Mouse (Mus musculus) intestine, embryonic 16.5 days (tissue): ENCODE results near the gene Tspan4. TPM values are rescaled to one million over a fixed set of nuclear protein-coding genes. Genes with fewer than 3 reads are reported as not detected.

Experiments
- ATAC-seq: fragments of 200-750 bp; cut with Nextera tagmentation; 2 replicates; pipeline ENCODE4 v1.8.0; 2017; ENCODE audit warnings: moderate TSS enrichment, moderate library complexity
- H3K27ac ChIP-seq: fragments of 300-500 bp; sonication (generic); 2 replicates; pipeline ENCODE4 v1.5.1; 2014; ENCODE audit warnings: mild to moderate bottlenecking, low read length
- H3K27me3 ChIP-seq: fragments of 300-500 bp; sonication (generic); replicated peaks from 2 replicates; pipeline ENCODE4 v1.6.1; 2014; ENCODE audit warnings: low read length, control low read depth, mixed read lengths; ENCODE audit not compliant: control insufficient read depth, insufficient read depth
- H3K36me3 ChIP-seq: fragments of 300-500 bp; sonication (generic); 2 replicates; pipeline ENCODE4 v1.6.1; 2014; ENCODE audit warnings: low read length, control low read depth; ENCODE audit not compliant: control insufficient read depth, insufficient read depth
- H3K4me1 ChIP-seq: fragments of 300-500 bp; sonication (generic); 2 replicates; pipeline ENCODE4 v1.6.1; 2014; ENCODE audit warnings: low read length, control low read depth, mixed read lengths; ENCODE audit not compliant: control insufficient read depth, insufficient read depth
- H3K4me2 ChIP-seq: fragments of 300-500 bp; sonication (generic); 2 replicates; pipeline ENCODE4 v1.6.1; 2014; ENCODE audit warnings: low read depth, low read length, control low read depth
- H3K4me3 ChIP-seq: fragments of 300-500 bp; sonication (generic); 2 replicates; pipeline ENCODE4 v1.5.1; 2014; ENCODE audit warnings: mild to moderate bottlenecking, low read length
- H3K9ac ChIP-seq: fragments of 300-500 bp; sonication (generic); 2 replicates; pipeline ENCODE4 v1.6.1; 2014; ENCODE audit warnings: low read depth, low read length
- H3K9me3 ChIP-seq: fragments of 300-500 bp; sonication (generic); 2 replicates; pipeline ENCODE4 v1.6.1; 2016; ENCODE audit warnings: low read length, control low read depth; ENCODE audit not compliant: control insufficient read depth
- WGBS: fragments of 180-500 bp; shearing (Covaris S2); extraction: QIAGEN DNeasy Blood & Tissue Kit; methylation state at CpG from one replicate; pipeline ENCODE4 v1.1.7; 2014; 5-methylcytosine and 5-hydroxymethylcytosine counted together
- polyA plus RNA-seq: library from polyadenylated mRNA; unstranded; fragments of >200 nt; fragmentation: Nextera tagmentation; extraction: Ambion mirVana; gene quantifications from 2 replicates; pipeline ENCODE4 v1.2.1, GENCODE M21; 2015

Gene Tspan4
- polyA plus RNA-seq, 1 experiment from 2014 or later = 59.2 TPM

DNA sequence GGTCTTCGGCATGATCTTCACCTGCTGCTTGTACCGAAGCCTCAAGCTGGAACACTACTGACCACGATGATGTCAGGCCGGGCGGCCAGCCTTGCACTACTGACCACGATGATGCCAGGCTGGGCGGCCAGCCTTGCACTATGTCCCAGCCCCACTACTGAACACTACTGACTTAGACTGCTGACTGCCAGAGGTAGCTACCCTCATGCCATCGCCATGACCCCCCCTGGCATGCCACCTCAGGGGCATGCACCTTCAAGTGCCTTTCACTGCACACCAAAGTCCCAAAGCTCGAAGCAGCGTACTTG is 4.4 kb upstream of the Tspan4 start:
- Histone ChIP-seq H3K9ac (no peak overlapping the region), H3K4me3 (no peak overlapping the region), H3K4me2 (no peak overlapping the region), H3K4me1 (peaks cover 34% of the 10 kb centered on the region), H3K36me3 (peaks cover 7% of the 10 kb centered on the region; the same call in 1 of the 2 replicates), H3K9me3 (no peaks in the 10 kb centered on the region), H3K27me3 (no peaks in the 10 kb centered on the region), H3K27ac (no peak overlapping the region)
- ATAC-seq = no peak
- 87% methylated on average over 10 of the region's 10 CpGs for WGBS

DNA sequence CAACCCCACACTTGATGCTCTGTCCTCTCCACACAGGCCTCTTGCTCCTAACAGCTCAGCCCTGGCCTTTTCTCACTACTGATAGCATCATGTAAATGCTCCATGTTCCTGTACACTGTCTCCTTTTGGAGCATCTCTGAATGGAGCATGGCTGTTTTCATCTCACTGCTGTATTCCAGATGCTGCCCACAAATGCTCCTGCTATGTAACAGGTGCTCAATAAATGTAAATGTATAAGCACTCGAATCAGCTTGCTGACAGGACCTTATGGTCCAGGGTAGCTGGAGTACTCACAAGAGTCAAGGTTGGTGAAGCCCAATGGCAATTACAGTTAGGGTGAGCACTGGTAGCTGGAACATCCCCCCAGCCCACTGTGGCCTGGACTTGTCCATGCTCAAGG is 3.8 kb upstream of the Tspan4 start:
- Histone ChIP-seq H3K9ac (no peak overlapping the region), H3K27me3 (no peaks in the 10 kb centered on the region), H3K4me3 (no peak overlapping the region), H3K27ac (0 out of 2 replicates have a peak overlapping the region, but pooled peaks have one; percentile 15), H3K36me3 (peaks cover 7% of the 10 kb centered on the region; the same call in 1 of the 2 replicates), H3K4me1 (peaks cover 40% of the 10 kb centered on the region), H3K4me2 (no peak overlapping the region), H3K9me3 (no peaks in the 10 kb centered on the region)
- 89% methylated on average over 1 of the region's 1 CpGs for WGBS
- no peak for ATAC-seq

DNA sequence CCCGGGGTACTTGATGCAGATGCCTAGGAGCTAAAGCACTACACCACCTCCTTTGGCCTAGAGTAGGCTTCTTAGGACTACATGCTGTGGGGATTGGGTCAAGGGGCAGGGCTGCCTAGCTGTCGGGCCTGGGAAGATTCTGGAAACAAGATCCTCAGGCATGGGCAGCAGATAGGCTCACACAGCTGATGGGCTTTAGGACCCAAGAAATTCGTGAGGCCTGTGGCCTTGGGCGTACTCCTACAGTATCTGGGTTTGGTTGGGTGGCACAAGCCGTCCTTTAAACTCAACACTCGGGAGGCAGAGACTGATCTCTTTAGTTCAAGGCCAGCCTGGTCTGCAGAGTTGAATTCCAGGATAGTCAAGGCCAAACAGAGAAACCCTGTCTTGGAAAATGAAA is 2.8 kb upstream of the Tspan4 start:
- Histone ChIP-seq H3K4me2 (no peak overlapping the region), H3K27me3 (no peaks in the 10 kb centered on the region), H3K9me3 (no peaks in the 10 kb centered on the region), H3K4me1 (peaks cover 43% of the 10 kb centered on the region), H3K4me3 (no peak overlapping the region), H3K9ac (no peak overlapping the region), H3K27ac (no peak overlapping the region), H3K36me3 (peaks cover 7% of the 10 kb centered on the region; the same call in 1 of the 2 replicates)
- 71% methylated on average over 6 of the region's 6 CpGs for WGBS
- ATAC-seq = no peak

DNA sequence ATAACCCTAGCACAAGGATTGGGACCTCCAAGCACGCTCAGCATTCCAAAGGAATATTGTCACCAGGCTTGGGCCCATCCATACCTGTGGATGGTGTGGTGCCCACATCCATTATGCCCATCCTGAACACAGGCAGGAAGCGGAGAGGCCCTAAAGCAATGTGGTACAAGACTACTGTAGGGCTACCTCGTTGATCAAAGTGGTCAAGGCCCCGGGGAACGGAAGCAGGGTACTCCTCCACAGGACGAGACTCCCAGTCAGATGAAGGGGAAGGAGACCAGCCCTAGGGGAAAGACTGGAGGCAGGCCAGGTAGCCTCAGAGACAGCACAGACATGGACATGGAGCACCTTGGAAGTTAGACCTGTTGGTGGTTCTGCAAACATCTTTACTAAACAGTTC is 2.3 kb upstream of the Tspan4 start:
- ATAC-seq = no peak
- peaks cover 7% of the 10 kb centered on the region; the same call in 1 of the 2 replicates for H3K36me3 ChIP-seq
- no peaks in the 10 kb centered on the region for H3K9me3 ChIP-seq
- H3K4me1 ChIP-seq = peaks cover 48% of the 10 kb centered on the region
- 87% methylated on average over 6 of the region's 6 CpGs for WGBS
- no peak overlapping the region for H3K27ac ChIP-seq
- H3K27me3 ChIP-seq = no peaks in the 10 kb centered on the region
- H3K4me2 ChIP-seq = no peak overlapping the region
- no peak overlapping the region for H3K9ac ChIP-seq
- no peak overlapping the region for H3K4me3 ChIP-seq

DNA sequence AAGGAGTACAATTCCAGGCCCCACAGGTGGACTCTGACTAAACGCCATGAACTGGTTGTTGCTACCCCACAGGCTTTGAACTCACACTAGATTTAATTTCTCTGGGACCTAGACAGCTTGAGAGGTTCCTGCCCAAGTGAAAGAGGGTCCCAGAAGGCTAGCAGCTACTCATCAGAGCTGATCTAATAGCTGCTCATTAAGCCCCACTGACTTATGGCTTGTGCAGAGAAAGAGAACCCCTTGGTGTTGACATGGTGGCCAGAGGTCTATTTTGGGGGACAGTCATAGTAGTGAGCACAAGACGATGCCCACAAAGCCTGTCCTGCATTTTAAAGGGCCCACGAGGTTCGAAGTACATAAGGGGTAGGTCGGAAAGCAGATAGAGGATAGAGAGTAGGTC is 880 bp upstream of the Tspan4 start:
- Histone ChIP-seq H3K4me3 (peak overlapping the region; percentile 88), H3K27ac (no peak overlapping the region), H3K9me3 (no peaks in the 10 kb centered on the region), H3K4me1 (peaks cover 45% of the 10 kb centered on the region), H3K4me2 (peak overlapping the region; percentile 93), H3K36me3 (peaks cover 7% of the 10 kb centered on the region; the same call in 1 of the 2 replicates), H3K9ac (peak overlapping the region; percentile 90), H3K27me3 (no peaks in the 10 kb centered on the region)
- WGBS = 7% methylated on average over 5 of the region's 5 CpGs
- no peak for ATAC-seq

DNA sequence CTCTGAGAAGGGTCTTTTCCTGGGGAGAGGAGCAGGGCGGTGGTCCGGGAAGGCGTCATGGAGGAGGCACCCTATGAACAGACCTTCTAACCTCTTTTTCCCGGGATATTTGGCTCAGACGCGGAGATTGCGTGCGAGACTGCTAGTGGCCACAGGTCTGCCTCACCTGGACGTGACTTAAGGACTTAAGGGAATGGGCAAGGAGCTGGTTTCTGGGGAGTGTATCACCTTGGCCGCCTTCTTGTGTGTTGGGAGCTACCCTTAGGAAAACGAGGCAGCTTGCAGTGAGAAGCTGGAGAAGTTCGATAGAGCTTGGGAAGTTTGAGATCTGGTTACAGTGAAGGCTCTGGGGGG is 742 bp downstream of the Tspan4 start:
- no peaks in the 10 kb centered on the region for H3K9me3 ChIP-seq
- no peaks in the 10 kb centered on the region for H3K27me3 ChIP-seq
- peak overlapping the region; percentile 97 for H3K27ac ChIP-seq
- ATAC-seq = 0 out of 2 replicates have a peak, but pooled peaks have one; percentile 1
- peak overlapping the region; percentile 90 for H3K9ac ChIP-seq
- H3K4me3 ChIP-seq = peak overlapping the region; percentile 88
- 2% methylated on average over 12 of the region's 12 CpGs for WGBS
- peak overlapping the region; percentile 93 for H3K4me2 ChIP-seq
- peaks cover 40% of the 10 kb centered on the region for H3K4me1 ChIP-seq
- H3K36me3 ChIP-seq = 0 out of 2 replicates have a peak, but pooled peaks cover 2% of the 10 kb centered on the region

DNA sequence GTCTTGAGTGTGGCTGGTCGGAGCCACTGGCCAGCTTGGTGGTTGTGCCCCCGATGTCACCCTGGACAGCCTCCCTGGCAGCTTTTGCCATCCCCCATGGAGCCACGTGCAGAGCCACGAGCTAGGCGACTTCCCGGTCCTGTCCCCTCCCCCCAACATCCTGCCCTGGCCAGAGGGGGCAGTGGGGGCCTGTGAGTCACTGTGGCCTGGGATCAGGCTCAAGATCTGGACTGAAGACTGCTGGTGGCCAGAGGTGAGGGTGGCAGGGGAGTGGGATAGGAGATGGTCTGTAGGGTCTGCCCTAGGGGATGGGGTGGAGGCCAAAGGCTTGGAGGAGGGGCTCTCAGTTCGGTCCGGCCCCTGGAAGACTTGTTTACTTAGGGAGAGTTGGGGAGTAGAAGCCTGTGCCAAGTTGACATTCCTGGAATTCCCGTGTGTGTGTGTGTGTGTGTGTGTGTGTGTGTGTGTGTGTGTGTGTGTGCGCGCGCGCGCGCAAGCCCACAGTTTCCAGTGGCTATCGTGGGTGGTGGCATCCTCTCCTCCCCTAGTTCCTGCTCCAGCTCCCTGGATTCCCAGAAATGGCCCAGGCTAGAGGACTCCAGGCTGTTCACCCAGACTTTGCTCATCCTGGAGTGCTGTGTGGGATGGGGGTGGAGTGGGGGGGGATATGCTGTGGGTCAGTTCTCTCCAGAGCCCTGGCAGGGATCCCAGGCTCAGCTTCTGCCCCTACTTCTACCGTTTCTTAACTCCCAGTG is 1.4 kb downstream of the Tspan4 start:
- H3K4me3 ChIP-seq = peak overlapping the region; percentile 88
- peak overlapping the region; percentile 93 for H3K4me2 ChIP-seq
- no peaks in the 10 kb centered on the region for H3K36me3 ChIP-seq
- ATAC-seq = peak; percentile 70
- WGBS = 1% methylated on average over 17 of the region's 17 CpGs
- H3K4me1 ChIP-seq = peaks cover 46% of the 10 kb centered on the region
- peak overlapping the region; percentile 90 for H3K9ac ChIP-seq
- no peaks in the 10 kb centered on the region for H3K9me3 ChIP-seq
- peak overlapping the region; percentile 97 for H3K27ac ChIP-seq
- H3K27me3 ChIP-seq = peaks cover 4% of the 10 kb centered on the region; the same call in 1 of the 2 replicates

DNA sequence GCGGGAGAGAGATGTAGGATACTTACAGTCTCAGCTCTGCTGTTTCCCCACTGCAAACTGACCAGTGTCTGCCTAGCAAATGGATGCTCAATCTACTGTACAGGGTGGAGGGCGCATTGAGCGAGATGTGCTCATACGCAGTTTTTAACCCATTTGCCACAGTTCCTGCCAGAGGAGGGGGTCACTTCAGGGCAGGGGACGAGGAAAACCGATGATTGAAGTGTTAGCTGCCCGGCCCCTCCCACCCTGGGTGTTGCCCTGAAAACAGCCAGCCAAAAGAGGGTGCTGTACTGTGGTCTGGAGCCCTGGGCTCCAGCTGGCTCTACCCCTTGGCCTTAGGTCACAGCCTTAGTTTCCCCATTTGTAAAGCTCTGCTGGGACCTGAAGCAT is 1.9 kb downstream of the Tspan4 start:
- Histone ChIP-seq H3K9ac (peak overlapping the region; percentile 61), H3K27ac (peak overlapping the region; percentile 97), H3K27me3 (peaks cover 8% of the 10 kb centered on the region; the same call in 1 of the 2 replicates), H3K36me3 (no peaks in the 10 kb centered on the region), H3K4me3 (peak overlapping the region; percentile 88), H3K4me1 (peaks cover 51% of the 10 kb centered on the region), H3K9me3 (no peaks in the 10 kb centered on the region), H3K4me2 (peak overlapping the region; percentile 93)
- WGBS = 24% methylated on average over 7 of the region's 7 CpGs
- ATAC-seq = no peak

DNA sequence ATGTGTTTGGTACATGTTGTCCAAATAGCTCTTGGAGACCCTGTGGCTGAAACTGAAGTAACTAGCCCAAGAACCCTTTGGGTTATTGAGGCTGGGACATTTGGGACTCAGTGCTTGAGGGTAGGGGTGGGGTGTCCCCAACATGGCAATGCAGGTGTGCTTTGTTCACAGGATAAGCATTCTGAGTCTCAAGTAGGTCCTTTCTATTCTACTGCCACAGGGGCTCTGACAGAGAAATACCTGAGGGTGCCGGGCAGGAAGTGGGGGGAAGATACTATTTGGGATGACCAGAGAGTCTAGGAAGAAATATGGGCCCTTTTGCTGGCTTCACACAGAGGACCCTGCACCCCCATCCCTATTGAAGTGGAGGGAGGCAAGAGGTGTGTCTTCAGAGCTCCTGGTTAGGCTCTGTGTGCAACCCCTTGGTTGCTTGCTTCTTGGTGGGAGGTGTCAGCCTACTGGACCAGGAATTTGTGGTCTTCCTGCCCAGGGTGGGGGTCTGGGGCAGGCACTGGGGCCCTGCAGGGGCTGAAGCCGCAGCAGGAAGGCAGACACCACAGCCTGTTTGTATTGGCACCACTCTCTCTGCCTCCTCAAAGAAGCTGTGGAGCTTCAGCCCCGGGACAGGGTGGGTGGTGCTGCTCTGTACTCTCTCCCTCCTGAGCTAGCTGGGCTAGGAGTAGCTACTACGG is 2.7 kb downstream of the Tspan4 start:
- H3K4me3 ChIP-seq = peak overlapping the region; percentile 88; the same call in 1 of the 2 replicates
- H3K4me1 ChIP-seq = peaks cover 59% of the 10 kb centered on the region
- 36% methylated on average over 4 of the region's 4 CpGs for WGBS
- ATAC-seq = no peak
- H3K27ac ChIP-seq = peak overlapping the region; percentile 97
- H3K27me3 ChIP-seq = peaks cover 16% of the 10 kb centered on the region; the same call in 1 of the 2 replicates
- H3K36me3 ChIP-seq = no peaks in the 10 kb centered on the region
- peak overlapping the region; percentile 93 for H3K4me2 ChIP-seq
- H3K9me3 ChIP-seq = no peaks in the 10 kb centered on the region
- peak overlapping the region; percentile 61 for H3K9ac ChIP-seq
